Mouse (Mus musculus) G1E (cell line): ENCODE measurements around the gene Neurod6. TPM values are rescaled to one million over a fixed set of nuclear protein-coding genes. Genes with fewer than 3 reads are reported as not detected.

ENCODE experiments used
- ATAC-seq: 2 replicates; pipeline ENCODE4 v1.8.0; 2016; ENCODE audit warnings: mild to moderate bottlenecking; ENCODE audit not compliant: insufficient number of reproducible peaks, poor library complexity, low FRiP score, severe bottlenecking; ENCODE audit errors: extremely low read depth
- DNase-seq: peaks from one replicate; pipeline ENCODE4 v3.0.0; 2012; ENCODE audit warnings: low spot score
- H3K27me3 ChIP-seq: 2 replicates; pipeline ENCODE4 v1.6.1; 2012; ENCODE audit warnings: mild to moderate bottlenecking, low read length, inconsistent platforms; ENCODE audit not compliant: insufficient read depth
- H3K36me3 ChIP-seq: replicated peaks from 2 replicates; pipeline ENCODE3; 2012; ENCODE audit warnings: mild to moderate bottlenecking, inconsistent platforms
- H3K4me1 ChIP-seq: 2 replicates; pipeline ENCODE4 v1.6.1; 2012; ENCODE audit warnings: low read depth, low read length, inconsistent platforms, mixed read lengths; ENCODE audit not compliant: insufficient read depth
- H3K4me3 ChIP-seq: 2 replicates; pipeline ENCODE4 v1.5.1; 2012; ENCODE audit warnings: low read depth, mild to moderate bottlenecking, inconsistent platforms, low read length, moderate library complexity, mixed read lengths
- H3K9me3 ChIP-seq: replicated peaks from 2 replicates; pipeline ENCODE4 v1.6.1; 2012; ENCODE audit warnings: inconsistent platforms
- CTCF ChIP-seq: IDR thresholded peaks from 2 replicates; pipeline ENCODE4 v1.5.1; 2012; ENCODE audit warnings: low read depth, low read length, inconsistent platforms, mixed read lengths
- GATA1 ChIP-seq: IDR thresholded peaks from 2 replicates; pipeline ENCODE4 v1.6.1; 2012; ENCODE audit warnings: borderline replicate concordance, low read length, inconsistent platforms, mixed read lengths
- GATA2 ChIP-seq: IDR thresholded peaks from 2 replicates; pipeline ENCODE4 v1.6.1; 2012; ENCODE audit warnings: low read depth, low read length, inconsistent platforms, borderline replicate concordance
- POLR2AphosphoS5 ChIP-seq: IDR thresholded peaks from 2 replicates; pipeline ENCODE4 v1.6.1; 2012; ENCODE audit warnings: low read depth, low read length, inconsistent platforms; ENCODE audit not compliant: insufficient replicate concordance
- TAL1 ChIP-seq: conservative IDR thresholded peaks from 2 replicates; pipeline ENCODE4 v1.6.1; 2012; ENCODE audit warnings: low read depth, low read length, inconsistent platforms, mixed read lengths
- polyA plus RNA-seq: library from polyadenylated mRNA; stranded (reverse); fragments of >175 nt; gene quantifications from 2 replicates; pipeline ENCODE4 v1.2.3, GENCODE M21; 2012
- total RNA-seq, 2 experiments: library from RNA; stranded (forward) in 1 of 2; stranded (reverse) in 1 of 2; fragments of 200-1000 nt in 1 of 2; fragments of >200 nt in 1 of 2; fragmentation: Nextera tagmentation in 1 of 2; gene quantifications; 2 replicates each; pipeline ENCODE4 v1.2.3; 2014 to 2017

Neurod6 gene
- total and polyA plus RNA-seq, 3 experiments: not detected

- ATAC-seq (no peak), DNase-seq (no peak)
- H3K27me3 ChIP-seq: no peaks in the 10 kb centered on the region
- H3K4me3 ChIP-seq: no peak overlapping the region
- no peaks in the 10 kb centered on the region for H3K9me3 ChIP-seq
- TF ChIP-seq CTCF (no peak), POLR2AphosphoS5 (no peak), GATA2 (no peak), TAL1 (no peak), GATA1 (no peak)
- no peaks in the 10 kb centered on the region for H3K4me1 ChIP-seq
- H3K36me3 ChIP-seq: no peaks in the 10 kb centered on the region
These were observed 19.6 kb upstream of the Neurod6 start for GRCm38 (mm10) chr6:55700392-55701386.

GRCm38 (mm10) chr6:55690015-55690531, 9.0 kb upstream of the Neurod6 start:
- no peaks in the 10 kb centered on the region for H3K36me3 ChIP-seq
- H3K27me3 ChIP-seq: no peaks in the 10 kb centered on the region
- no peak overlapping the region for H3K4me3 ChIP-seq
- no peaks in the 10 kb centered on the region for H3K9me3 ChIP-seq
- TF ChIP-seq TAL1: no peak
- DNase-seq (no peak), ATAC-seq (no peak)
- H3K4me1 ChIP-seq: no peaks in the 10 kb centered on the region

GRCm38 (mm10) chr6:55683506-55683905, 2.4 kb upstream of the Neurod6 start:
- DNase-seq: no peak
- Histone ChIP-seq H3K4me3 (no peak overlapping the region), H3K36me3 (no peaks in the 10 kb centered on the region), H3K4me1 (no peaks in the 10 kb centered on the region), H3K27me3 (0 out of 2 replicates have a peak, but pooled peaks cover 2% of the 10 kb centered on the region), H3K9me3 (no peaks in the 10 kb centered on the region)
- TF ChIP-seq GATA1 (no peak), POLR2AphosphoS5 (no peak), TAL1 (no peak), GATA2 (no peak), CTCF (no peak)
- ATAC-seq: no peak

GRCm38 (mm10) chr6:55682886-55683285, 1.8 kb upstream of the Neurod6 start:
- Histone ChIP-seq H3K4me1 (no peaks in the 10 kb centered on the region), H3K36me3 (no peaks in the 10 kb centered on the region), H3K4me3 (no peak overlapping the region), H3K9me3 (no peaks in the 10 kb centered on the region), H3K27me3 (0 out of 2 replicates have a peak, but pooled peaks cover 2% of the 10 kb centered on the region)
- TF ChIP-seq GATA1 (no peak), POLR2AphosphoS5 (no peak)
- ATAC-seq: no peak
- no peak for DNase-seq

GRCm38 (mm10) chr6:55678571-55679185, 2.4 kb downstream of the Neurod6 start:
- ATAC-seq: no peak
- DNase-seq: no peak
- Histone ChIP-seq H3K9me3 (no peaks in the 10 kb centered on the region), H3K27me3 (peaks cover 6% of the 10 kb centered on the region; the same call in 1 of the 2 replicates), H3K4me3 (no peak overlapping the region), H3K4me1 (no peaks in the 10 kb centered on the region; the same call in 1 of the 2 replicates), H3K36me3 (no peaks in the 10 kb centered on the region)
- TF ChIP-seq CTCF: no peak

- DNase-seq (no peak), ATAC-seq (no peak)
- Histone ChIP-seq H3K36me3 (no peaks in the 10 kb centered on the region), H3K9me3 (no peaks in the 10 kb centered on the region), H3K27me3 (peaks cover 6% of the 10 kb centered on the region; the same call in 1 of the 2 replicates), H3K4me3 (no peak overlapping the region), H3K4me1 (no peaks in the 10 kb centered on the region; the same call in 1 of the 2 replicates)
- TF ChIP-seq CTCF (no peak), GATA1 (no peak), TAL1 (no peak), POLR2AphosphoS5 (no peak), GATA2 (no peak)
These were observed 3.7 kb downstream of the Neurod6 start for GRCm38 (mm10) chr6:55677326-55677725.
